Mouse (Mus musculus) embryonic facial prominence, embryonic 14.5 days (tissue): ENCODE measurements around the gene Msl1. TPM values are rescaled to one million over a fixed set of nuclear protein-coding genes. Genes with fewer than 3 reads are reported as not detected.

ENCODE experiments used
- ATAC-seq: fragments of 200-750 bp; cut with Nextera tagmentation; 2 replicates; pipeline ENCODE4 v1.8.0; 2017; ENCODE audit warnings: low read depth, moderate number of reproducible peaks, moderate TSS enrichment
- DNase-seq: peaks from one replicate; pipeline ENCODE4 v3.0.0-alpha.2; 2015; ENCODE audit warnings: low spot score
- H3K27ac ChIP-seq: fragments of 300-500 bp; sonication (generic); replicated peaks from 2 replicates; pipeline ENCODE4 v1.5.1; 2014; ENCODE audit warnings: low read depth, mild to moderate bottlenecking, low read length, moderate library complexity
- H3K27me3 ChIP-seq: fragments of 300-500 bp; sonication (generic); replicated peaks from 2 replicates; pipeline ENCODE4 v1.6.1; 2014; ENCODE audit warnings: low read length; ENCODE audit not compliant: control insufficient read depth, insufficient read depth
- H3K36me3 ChIP-seq: fragments of 300-500 bp; sonication (generic); 2 replicates; pipeline ENCODE4 v1.6.1; 2014; ENCODE audit warnings: low read length, mixed read lengths; ENCODE audit not compliant: control insufficient read depth, insufficient read depth
- H3K4me1 ChIP-seq: fragments of 300-500 bp; sonication (generic); 2 replicates; pipeline ENCODE4 v1.6.1; 2014; ENCODE audit warnings: antibody characterized with exemption, low read length; ENCODE audit not compliant: control insufficient read depth, insufficient read depth
- H3K4me2 ChIP-seq: fragments of 300-500 bp; sonication (generic); 2 replicates; pipeline ENCODE4 v1.6.1; 2014; ENCODE audit warnings: low read depth, mild to moderate bottlenecking, low read length, moderate library complexity, mixed read lengths
- H3K4me3 ChIP-seq: fragments of 300-500 bp; sonication (generic); 2 replicates; pipeline ENCODE4 v1.5.1; 2014; ENCODE audit warnings: low read depth, mild to moderate bottlenecking, low read length
- H3K9ac ChIP-seq: fragments of 300-500 bp; sonication (generic); 2 replicates; pipeline ENCODE4 v1.6.1; 2014; ENCODE audit warnings: low read depth, mild to moderate bottlenecking, low read length, moderate library complexity, mixed read lengths
- H3K9me3 ChIP-seq: fragments of 300-500 bp; sonication (generic); 2 replicates; pipeline ENCODE4 v1.6.1; 2016; ENCODE audit warnings: low read length; ENCODE audit not compliant: control insufficient read depth
- WGBS: fragments of 180-500 bp; shearing (Covaris S2); extraction: QIAGEN DNeasy Blood & Tissue Kit; methylation state at CpG from one replicate; pipeline ENCODE4 v1.1.7; 2014; 5-methylcytosine and 5-hydroxymethylcytosine counted together
- polyA plus RNA-seq: library from polyadenylated mRNA; unstranded; fragments of >200 nt; fragmentation: Nextera tagmentation; extraction: Ambion mirVana; gene quantifications from 2 replicates; pipeline ENCODE4 v1.2.1, GENCODE M21; 2014

The Msl1 gene
- polyA plus RNA-seq = 18.1 and 18.5 TPM in 2 replicates

- Histone ChIP-seq H3K27ac (peak within 1 kb of the TSS; percentile 100), H3K9me3 (no peaks in the 10 kb centered on the region), H3K27me3 (no peaks in the 10 kb centered on the region), H3K36me3 (peaks cover 25% of the 10 kb centered on the region), H3K4me3 (peak within 1 kb of the TSS; percentile 99), H3K9ac (peak within 1 kb of the TSS; percentile 99), H3K4me2 (peak within 1 kb of the TSS; percentile 88), H3K4me1 (peaks cover 25% of the 10 kb centered on the region)
- DNase-seq (peak; percentile 93), ATAC-seq (peak; percentile 79)
- under 1% methylated on average over 30 of the region's 89 CpGs for WGBS
These were observed at the start of gene Msl1 for GRCm38 (mm10) chr11:98795015-98795713. Gene Msl1 (plus strand): TSS chr11:98795516.

GRCm38 (mm10) chr11:98745932-98746853, 49.1 kb upstream of the Msl1 start:
- Histone ChIP-seq H3K4me3 (no peak overlapping the region), H3K27ac (peak overlapping the region; percentile 80), H3K27me3 (no peaks in the 10 kb centered on the region), H3K9ac (0 out of 2 replicates have a peak overlapping the region, but pooled peaks have one; percentile 21), H3K36me3 (no peaks in the 10 kb centered on the region), H3K4me2 (peak overlapping the region; percentile 56), H3K9me3 (no peaks in the 10 kb centered on the region), H3K4me1 (peaks cover 77% of the 10 kb centered on the region)
- DNase-seq (no peak), ATAC-seq (no peak)
- WGBS = 47% methylated on average over 12 of the region's 12 CpGs

DNA sequence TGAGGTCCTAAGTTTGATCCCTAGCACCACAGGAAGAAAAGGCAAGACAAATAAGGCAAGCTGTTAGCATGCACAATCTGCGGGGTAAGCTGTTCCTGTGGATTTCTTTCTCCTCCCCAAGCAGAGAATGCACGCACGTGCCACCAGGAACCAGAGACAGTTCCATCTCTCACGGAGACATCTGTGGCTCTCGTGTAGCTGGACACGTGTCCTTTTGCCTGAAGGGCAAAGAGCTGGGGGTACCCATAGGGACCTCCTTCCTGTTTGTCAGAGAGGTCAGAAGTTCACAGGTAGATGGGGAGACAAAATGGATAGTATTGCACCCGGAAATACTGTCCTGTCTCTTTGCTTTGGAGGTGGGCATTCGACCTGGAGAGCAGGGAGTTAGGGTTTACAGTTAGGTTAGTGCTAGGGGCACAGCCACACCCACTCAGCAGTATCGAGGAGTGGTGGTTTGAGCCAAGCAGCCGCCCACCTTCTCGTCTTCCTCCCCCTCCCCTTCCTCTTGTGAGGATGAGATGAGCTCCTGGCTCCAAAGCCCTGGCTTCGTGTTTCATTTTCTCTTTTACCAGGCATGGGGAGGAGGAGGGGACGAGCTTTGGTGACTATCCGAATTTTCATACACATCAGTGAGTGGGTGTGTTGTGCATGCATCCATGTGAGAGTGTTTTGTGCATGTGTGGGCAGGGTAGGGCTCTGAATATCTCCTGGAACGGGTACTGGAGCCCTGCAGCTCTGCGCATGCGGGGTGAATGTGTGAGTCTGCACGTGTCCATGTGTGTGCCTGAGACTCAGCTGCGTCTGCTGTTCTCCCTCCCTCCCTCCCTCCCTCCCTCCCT, 48.2 kb upstream of the Msl1 start:
- Histone ChIP-seq H3K9me3 (no peaks in the 10 kb centered on the region), H3K4me3 (peak overlapping the region; percentile 17), H3K27ac (peak overlapping the region; percentile 80), H3K4me2 (peak overlapping the region; percentile 56), H3K9ac (peak overlapping the region; percentile 26; the same call in 1 of the 2 replicates), H3K4me1 (peaks cover 85% of the 10 kb centered on the region), H3K27me3 (no peaks in the 10 kb centered on the region), H3K36me3 (no peaks in the 10 kb centered on the region)
- peak; percentile 96 for DNase-seq
- WGBS = 7% methylated on average over 18 of the region's 19 CpGs
- ATAC-seq = peak; percentile 79

DNA sequence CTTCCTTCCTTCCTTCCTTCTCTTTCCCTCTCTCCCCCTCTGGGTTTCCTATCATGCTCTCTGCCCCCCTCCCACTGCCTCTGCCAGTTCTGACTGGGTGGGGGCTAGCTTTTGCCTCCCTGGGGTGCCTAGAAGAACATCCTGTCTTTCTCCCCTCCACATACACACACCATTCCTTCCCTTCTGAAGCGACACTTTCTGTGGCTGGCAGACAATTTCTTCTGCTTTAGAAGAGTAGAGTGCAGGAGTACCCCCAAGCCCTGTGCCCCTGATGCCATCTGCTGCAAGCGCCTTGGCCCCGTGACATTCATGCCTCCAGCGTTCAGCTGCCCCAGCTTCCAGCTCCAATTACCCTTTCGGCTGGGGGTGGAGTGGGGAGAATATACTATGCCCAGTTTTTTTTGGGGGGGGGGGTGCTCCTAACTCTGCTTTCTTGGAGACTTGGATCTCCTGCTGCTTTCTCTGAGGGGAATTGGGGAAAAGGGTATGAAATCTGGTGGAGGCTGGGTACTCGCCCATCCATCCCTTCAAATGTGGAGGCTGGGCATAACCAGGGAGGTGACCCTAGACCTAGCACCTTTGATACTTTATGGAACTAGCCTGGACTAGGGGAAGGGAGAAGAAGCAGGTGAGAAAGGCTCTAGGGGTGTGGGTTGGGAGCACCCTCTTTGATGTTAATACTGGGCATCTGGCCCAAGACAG, 47.4 kb upstream of the Msl1 start:
- no peak for DNase-seq

DNA sequence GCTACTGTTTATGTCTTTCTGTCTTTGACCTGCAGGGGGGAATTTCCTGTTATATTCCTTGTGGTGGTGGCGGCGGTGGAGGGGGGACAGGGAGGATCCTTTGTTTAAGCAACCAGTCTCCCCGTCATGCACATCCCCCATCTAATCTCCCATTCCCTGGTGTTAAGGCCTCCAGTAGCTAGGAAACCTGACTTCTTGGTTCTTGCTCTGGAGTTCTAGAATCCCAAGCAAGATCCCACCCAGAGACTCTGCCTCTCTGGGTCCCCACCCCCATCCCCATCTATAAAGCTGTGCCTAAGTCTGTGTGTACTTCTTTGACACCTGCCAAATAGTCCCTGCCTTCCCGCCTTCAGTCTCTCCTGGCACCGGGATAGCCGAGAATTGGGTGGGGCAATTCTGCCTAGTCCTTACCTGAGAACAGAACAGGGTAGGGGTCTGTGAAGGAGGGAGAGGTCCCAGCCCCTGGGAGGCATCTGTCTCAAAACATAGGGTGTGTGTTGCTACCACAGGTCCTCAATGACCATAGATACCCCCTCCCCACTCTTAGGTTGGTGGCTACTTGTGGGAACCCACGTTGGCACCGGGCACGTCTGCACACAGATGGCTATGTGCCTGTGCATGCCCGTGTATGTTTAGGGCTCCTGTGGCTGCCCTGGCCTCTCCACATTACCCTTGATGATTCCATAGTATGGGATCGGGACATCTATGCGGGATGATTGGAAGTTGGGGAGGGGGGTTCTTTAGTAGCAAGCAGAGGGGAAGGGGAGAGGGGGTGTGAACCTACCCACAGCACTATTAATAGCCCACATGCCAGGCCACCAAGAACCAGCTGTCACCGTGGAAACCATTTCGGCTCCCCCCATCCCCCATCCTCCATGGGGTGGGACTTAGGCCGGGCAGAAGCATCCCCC, 46.6 kb upstream of the Msl1 start:
- no peaks in the 10 kb centered on the region for H3K9me3 ChIP-seq
- peak overlapping the region; percentile 92 for H3K27ac ChIP-seq
- no peaks in the 10 kb centered on the region for H3K27me3 ChIP-seq
- H3K9ac ChIP-seq = peak overlapping the region; percentile 42
- H3K36me3 ChIP-seq = peaks cover 6% of the 10 kb centered on the region; the same call in 1 of the 2 replicates
- peak overlapping the region; percentile 4; the same call in 1 of the 2 replicates for H3K4me3 ChIP-seq
- DNase-seq (no peak), ATAC-seq (no peak)
- H3K4me2 ChIP-seq = peak overlapping the region; percentile 56
- WGBS = 20% methylated on average over 13 of the region's 15 CpGs
- H3K4me1 ChIP-seq = peaks cover 73% of the 10 kb centered on the region

More for the DNA sequence above, 47.4 kb upstream of the Msl1 start:
- Histone ChIP-seq H3K9ac (peak overlapping the region; percentile 53), H3K4me1 (peaks cover 81% of the 10 kb centered on the region), H3K4me2 (peak overlapping the region; percentile 56), H3K9me3 (no peaks in the 10 kb centered on the region), H3K27me3 (no peaks in the 10 kb centered on the region), H3K4me3 (peak overlapping the region; percentile 16), H3K27ac (peak overlapping the region; percentile 92), H3K36me3 (no peaks in the 10 kb centered on the region)
- no peak for ATAC-seq
- 10% methylated on average over 6 of the region's 6 CpGs for WGBS

DNA sequence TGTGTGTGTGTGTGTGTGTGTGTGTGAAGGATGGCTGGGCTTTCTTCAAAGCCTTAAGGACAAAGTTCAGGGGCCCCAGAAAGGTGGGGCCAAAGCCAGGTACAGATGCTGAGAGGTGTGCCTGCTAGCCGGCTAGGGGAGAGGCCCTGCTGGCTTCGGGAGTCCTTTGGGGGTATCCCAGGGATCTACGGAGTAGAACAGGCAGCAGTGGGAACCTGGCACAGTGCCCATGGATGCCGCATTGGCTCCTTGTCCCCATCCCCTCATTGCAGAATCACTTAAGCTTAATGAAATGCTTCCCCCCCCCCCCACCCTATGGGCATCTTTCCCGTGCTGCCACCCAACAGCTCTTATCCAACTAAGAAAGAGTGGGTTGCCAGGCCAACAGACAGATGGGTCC, 45.6 kb upstream of the Msl1 start:
- 29% methylated on average over 5 of the region's 5 CpGs for WGBS
- DNase-seq = no peak
- H3K4me3 ChIP-seq = no peak overlapping the region
- no peak for ATAC-seq
- peak overlapping the region; percentile 56 for H3K4me2 ChIP-seq
- peak overlapping the region; percentile 42; the same call in 1 of the 2 replicates for H3K9ac ChIP-seq
- H3K4me1 ChIP-seq = peaks cover 71% of the 10 kb centered on the region
- no peaks in the 10 kb centered on the region for H3K27me3 ChIP-seq
- H3K27ac ChIP-seq = peak overlapping the region; percentile 92
- no peaks in the 10 kb centered on the region for H3K9me3 ChIP-seq
- peaks cover 13% of the 10 kb centered on the region; the same call in 1 of the 2 replicates for H3K36me3 ChIP-seq
